Mouse (Mus musculus) heart, adult 8-10 months (tissue): ENCODE results near the gene Olfr19. TPM values are rescaled to one million over a fixed set of nuclear protein-coding genes. Genes with fewer than 3 reads are reported as not detected.
"Not testable (repeated sequence)": the region's sequence is repeated elsewhere in the genome, so short reads cannot be mapped to it uniquely, and the experiment has no call there.

Experiments used
- DNase-seq: peaks from one replicate; pipeline ENCODE4 v3.0.0; 2022; ENCODE audit warnings: low spot score
- total RNA-seq, 4 experiments: library from RNA; stranded (reverse); gene quantifications; 2 replicates each; pipeline ENCODE4 v1.2.4; 2022

The Olfr19 gene
- total RNA-seq, result not detected

DNA sequence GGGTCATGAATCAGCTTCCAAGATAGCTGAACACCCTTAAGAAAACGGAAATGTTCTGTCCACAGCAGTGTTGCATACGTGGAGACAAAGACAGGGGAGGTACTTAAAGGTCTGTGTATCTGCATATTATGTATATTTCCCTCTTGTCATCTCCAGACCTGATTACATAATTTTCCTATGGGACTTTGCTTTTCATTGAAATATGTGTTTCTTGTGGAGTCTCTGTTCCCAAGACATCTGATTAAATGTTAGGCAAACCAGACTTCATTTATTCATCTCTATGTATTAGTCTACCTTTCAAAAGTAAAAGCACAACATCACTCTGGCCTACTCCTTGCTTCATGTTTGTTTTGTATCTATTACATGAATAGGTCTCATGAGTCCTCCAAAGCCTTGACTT, at the start of gene Olfr19:
Gene Olfr19 (minus strand): TSS at position 101 of the 400 bp plus-strand sequence.
- no peak for DNase-seq

DNA sequence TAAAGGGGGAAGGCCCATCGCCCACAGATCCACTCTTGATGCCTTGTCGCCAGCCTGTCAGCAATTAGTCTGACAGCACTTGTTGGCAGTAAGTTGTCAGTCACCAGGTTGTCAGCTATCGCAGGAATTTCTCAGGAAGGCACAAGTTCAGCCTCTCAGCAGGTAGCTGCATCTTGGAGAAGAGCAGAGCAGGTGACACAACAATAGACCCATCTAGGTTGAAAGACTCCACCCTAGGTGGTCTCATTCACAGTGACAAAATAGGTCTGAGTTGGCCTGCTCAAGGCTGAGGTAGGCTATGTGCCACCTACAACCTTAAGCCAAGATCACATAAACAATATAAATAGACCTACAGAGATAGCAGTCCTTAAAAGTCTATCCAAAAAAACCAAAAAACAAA, 8.8 kb upstream of the Olfr19 start:
- DNase-seq, result no peak

DNA sequence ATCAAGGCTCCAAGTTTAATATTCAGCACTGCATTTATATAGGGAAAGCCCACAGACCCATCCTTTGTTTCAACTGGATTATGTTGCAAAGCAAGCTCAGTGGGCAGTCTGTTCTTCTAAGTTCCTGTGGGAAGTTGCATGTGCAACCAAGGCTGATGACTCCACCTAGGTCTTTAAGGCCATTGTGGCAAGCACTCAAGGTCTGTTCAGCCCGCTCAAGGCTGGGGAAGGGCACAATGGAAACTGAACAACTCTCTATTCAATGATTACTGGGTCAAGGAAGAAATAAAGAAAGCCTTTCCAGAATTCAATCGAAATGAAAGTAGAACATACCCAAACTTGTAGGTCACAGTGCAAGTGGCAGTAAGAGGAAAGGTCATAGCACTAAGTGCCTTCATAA, 7.8 kb upstream of the Olfr19 start:
- DNase-seq, result no peak

DNA sequence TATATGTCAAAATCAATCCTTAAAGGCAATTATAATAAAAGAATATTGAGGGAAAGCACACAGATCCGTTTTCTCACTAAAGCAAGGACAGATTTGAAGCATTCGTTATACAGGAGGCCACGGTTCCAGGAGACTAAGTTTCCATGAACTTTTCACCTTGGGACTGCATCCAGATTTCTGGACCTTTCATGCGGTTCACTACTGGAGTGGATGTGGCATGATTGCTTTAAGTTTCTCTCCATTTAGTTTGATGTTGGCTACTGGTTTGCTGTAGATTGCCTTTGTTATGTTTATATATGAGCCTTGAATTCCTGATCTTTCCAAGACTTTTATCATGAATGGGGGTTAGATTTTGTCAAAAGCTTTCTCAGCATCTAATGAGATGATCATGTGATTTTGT, 11.2 kb downstream of the Olfr19 start:
- DNase-seq, result no peak

DNA sequence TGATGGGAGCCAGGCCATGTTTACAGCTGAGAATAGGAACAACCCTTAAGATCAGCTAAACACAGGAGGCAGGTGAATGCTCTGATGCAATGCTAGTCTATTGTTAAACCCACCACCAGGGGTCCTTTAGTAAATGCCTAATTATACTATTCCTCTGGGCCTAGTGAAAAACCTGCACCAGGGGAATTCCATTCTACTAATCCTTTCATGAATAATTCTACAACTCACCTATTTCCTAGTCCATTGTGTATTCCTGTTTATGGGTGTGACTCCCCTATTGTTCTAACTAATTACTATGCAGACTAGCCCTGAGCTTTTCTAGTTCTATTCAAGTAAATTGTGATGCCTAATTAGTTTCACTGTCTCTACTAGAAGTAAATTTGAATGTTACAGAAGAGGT, 11.7 kb downstream of the Olfr19 start:
- DNase-seq, result not testable (repeated sequence)

DNA sequence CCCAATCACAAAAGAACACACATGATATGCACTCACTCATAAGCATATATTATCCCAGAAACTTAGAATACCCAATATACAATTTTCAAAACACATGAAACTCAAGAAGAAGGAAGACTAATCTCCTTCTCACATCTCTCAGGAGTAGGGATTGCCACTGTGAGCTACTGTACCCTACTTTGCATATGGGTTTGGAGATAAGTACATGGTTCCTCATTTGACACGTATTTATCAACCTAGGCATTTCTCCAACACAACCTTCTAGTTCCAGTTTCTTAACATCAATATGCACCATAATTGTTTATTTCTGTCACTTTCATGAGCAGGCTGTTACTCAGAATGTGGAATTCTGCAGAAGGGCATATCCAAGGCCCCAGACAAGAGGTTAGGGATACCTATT, 31.1 kb downstream of the Olfr19 start:
- no peak for DNase-seq

DNA sequence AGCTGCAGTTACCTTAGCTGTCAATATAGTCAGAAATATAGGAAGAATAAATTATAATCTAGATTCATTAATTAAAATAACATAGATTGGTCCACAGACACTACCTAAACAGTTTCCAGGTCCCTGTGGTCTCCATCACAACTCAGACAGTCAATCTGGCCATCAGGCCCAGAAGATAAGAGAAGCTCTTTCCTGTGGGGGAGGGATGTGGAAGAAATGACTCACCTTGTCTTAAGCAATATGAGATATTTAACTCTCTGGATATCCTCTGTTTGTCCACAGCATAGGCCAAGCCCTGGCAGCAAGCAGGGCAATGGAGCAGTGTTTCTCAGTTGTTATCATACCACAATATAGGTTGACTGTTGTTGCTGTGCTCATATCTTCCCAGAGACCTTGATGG, 42.5 kb downstream of the Olfr19 start:
- DNase-seq, result no peak

Other genes with a start within 250 kb of the Olfr19 start
- gene Fgd4, start 75.9 kb downstream of the Olfr19 start, total RNA-seq, result 10 to 100 TPM; 38.1 to 50.1 (median 43.2) TPM
- gene Spag6l, start 153.1 kb upstream of the Olfr19 start, total RNA-seq, result 1 to 10 TPM in 1 of 4 experiments, under 1 TPM in 2, not detected in 1; 0.19 to 1.0 (median 0.22) TPM
- not detected for gene Igll1, start 187.6 kb upstream of the Olfr19 start, total RNA-seq
- gene Top3b, start 194.3 kb upstream of the Olfr19 start, total RNA-seq, result 10 to 100 TPM; 23.7 to 31.4 (median 24.6) TPM
- gene Vpreb1, start 194.4 kb upstream of the Olfr19 start, total RNA-seq, result not detected
- gene Ppm1f, start 220.1 kb upstream of the Olfr19 start, total RNA-seq, result 10 to 100 TPM; 24.7 to 32.6 (median 29.8) TPM